Mouse (Mus musculus) right cerebral cortex, postnatal 10 days (tissue): ENCODE measurements around the gene Rngtt.
"Not testable (repeated sequence)": the region's sequence is repeated elsewhere in the genome, so short reads cannot be mapped to it uniquely, and the experiment has no call there.

Experiments used
- DNase-seq, 2 experiments: peaks; one replicate each; pipeline ENCODE4 v3.0.0; 2021; ENCODE audit warnings: low spot score in 2 of 2

Rngtt gene

DNA sequence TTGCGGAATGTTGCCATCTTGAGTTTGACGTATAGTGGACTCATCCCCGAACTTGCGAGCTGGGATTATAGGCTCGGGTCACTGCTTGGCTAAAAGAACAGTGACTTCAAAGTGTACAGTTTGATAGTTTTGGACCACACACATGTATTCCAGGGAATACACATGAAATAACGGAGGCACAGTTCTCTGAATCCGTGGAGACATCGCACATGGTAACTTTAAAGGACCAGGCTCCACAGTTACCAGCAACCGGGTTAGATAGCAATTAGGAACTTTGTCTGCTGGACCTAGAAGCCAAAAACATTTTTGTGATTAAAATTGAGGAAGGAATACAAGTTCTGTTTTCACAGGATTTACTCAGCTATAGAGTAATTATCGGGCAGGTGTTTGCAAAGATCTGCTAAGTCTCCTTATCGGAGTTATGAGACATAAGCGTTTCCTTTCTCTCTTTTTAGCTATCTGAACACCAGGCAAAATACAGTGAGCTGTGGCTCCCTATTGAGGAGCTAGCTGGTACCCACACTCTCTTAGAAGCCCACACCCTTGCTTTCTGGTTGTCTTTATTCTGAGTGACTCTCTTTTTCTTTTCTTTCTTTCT is 828 bp downstream of the Rngtt start:
- DNase-seq, result no peak

DNA sequence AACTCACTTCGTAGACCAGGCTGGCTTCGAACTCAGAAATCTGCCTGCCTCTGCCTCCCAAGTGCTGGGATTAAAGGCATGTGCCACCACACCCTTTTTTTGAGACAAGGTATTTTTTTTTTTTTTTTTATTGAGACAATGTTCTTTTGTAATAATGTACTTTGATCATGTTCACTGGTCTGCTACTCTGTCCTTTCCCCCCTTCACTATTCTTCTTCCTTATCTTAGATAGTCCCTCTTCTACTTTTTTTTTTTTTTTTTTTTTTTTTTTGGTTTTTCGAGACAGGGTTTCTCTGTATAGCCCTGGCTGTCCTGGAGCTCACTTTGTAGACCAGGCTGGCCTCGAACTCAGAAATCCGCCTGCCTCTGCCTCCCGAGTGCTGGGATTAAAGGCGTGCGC is 4.0 kb downstream of the Rngtt start:
- not testable (repeated sequence) for DNase-seq

DNA sequence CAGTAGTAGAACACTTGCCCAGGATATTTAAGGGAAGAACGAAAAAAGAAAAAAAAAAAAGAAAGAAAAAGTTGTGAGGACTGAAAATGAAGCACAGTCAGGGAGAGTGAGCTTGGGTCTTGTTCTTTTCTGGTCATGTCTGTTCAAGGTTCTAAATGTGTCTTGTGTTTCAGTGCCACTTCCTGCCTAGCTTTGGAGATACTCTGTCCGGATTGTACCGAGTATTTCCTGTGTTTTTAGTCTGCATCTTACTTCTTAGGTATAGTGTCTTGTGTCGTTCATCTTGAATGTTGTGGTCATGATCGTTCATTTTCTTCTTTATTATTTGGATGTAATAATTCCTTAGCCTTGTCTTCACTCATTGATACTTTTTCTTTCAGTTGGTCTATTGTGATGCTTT is 5.7 kb downstream of the Rngtt start:
- DNase-seq, result no peak

DNA sequence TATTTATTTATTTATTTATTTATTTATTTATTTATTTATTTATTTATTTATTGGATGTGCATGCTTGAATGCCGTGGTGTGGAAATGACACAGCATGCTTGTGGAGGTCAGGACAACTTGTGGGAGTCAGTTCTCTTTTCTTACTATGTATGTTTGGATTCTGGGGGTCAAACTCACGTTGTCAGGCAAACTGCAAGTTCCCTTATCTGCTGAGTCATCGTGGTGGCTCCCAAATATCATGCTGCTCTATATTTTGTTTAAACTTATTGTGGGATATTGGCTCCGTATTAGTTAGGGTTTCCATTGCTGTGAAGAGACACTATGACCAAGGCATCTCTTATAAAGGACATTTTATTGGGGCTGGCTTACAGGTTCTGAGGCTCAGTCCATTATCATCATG is 21.0 kb downstream of the Rngtt start:
- no peak for DNase-seq

- DNase-seq, result no peak
Observed at GRCm38 (mm10) chr4:33332956-33333455, 22.9 kb downstream of the Rngtt start.

- DNase-seq, result no peak
Observed at GRCm38 (mm10) chr4:33337999-33338398, 27.9 kb downstream of the Rngtt start.

- no peak for DNase-seq
Observed at GRCm38 (mm10) chr4:33342877-33343731, 33.0 kb downstream of the Rngtt start.

GRCm38 (mm10) chr4:33343732-33344057 is 33.6 kb downstream of the Rngtt start:
- DNase-seq, result no peak

GRCm38 (mm10) chr4:33363451-33363850 is 53.3 kb downstream of the Rngtt start:
- no peak for DNase-seq

- no peak for DNase-seq
Observed at GRCm38 (mm10) chr4:33374916-33375315, 64.8 kb downstream of the Rngtt start.

DNA sequence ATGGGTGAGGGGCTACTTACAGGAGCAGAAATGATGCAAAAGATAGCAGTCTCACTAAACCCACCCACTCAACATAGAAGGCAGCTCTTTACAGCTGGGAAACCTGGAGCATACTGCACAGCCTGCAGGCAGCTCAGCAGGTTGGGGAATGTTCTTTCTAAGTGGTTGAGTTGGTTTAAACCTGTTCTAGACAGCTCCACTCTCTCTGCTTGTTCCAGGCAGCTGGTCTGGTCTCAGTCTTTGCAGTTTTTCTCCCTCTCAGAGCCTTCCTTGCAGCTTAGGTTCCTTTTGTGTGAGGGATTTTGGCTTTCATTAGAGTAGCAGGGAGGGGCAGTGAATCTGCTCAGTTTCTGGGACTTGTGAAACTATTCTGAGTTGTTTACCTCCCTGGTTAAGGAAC is 67.5 kb downstream of the Rngtt start:
- no peak for DNase-seq

DNA sequence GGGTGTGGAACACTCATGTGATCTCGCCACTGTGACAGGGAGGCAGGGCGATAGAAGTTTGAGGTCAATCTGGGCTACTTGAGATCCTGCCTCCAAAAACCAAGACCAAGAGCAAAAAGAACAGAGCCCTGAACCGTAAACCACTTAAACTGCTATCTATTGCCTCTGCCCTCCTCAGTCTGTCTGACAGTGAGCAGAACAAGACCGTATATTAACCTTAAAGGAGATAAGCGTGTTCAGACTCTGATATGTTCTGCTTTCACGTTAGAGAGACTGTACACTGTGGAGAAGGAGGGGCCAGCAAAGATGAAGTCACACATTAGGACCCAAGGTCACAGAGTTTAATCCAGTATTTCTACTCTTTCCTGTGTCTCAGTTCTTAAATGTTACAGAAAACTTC is 68.8 kb downstream of the Rngtt start:
- DNase-seq, result no peak

DNA sequence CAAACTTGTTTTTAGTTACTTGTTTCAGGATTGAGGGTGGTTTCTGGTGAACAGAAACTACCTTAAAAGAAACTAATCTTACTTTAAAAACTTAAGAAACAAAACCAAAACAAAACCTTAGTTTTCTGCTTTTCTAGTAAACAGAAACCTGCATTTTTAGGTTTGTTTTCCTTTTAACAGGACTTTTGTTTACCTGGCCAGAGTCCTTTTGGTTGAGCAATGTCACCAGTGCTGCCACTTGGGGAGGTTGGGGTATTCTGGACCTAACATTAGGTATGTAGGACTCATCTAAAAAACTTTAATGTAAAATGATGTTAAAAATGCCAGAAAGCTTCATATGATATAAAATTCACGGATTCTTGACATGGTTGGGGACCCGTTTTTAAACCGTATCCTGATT is 78.8 kb downstream of the Rngtt start:
- DNase-seq, result no peak

GRCm38 (mm10) chr4:33390660-33391059 is 80.5 kb downstream of the Rngtt start:
- peak; percentile 63 to 81 for DNase-seq

- DNase-seq, result peak; percentile 32 to 33
Observed at GRCm38 (mm10) chr4:33393437-33393836, 83.3 kb downstream of the Rngtt start.

DNA sequence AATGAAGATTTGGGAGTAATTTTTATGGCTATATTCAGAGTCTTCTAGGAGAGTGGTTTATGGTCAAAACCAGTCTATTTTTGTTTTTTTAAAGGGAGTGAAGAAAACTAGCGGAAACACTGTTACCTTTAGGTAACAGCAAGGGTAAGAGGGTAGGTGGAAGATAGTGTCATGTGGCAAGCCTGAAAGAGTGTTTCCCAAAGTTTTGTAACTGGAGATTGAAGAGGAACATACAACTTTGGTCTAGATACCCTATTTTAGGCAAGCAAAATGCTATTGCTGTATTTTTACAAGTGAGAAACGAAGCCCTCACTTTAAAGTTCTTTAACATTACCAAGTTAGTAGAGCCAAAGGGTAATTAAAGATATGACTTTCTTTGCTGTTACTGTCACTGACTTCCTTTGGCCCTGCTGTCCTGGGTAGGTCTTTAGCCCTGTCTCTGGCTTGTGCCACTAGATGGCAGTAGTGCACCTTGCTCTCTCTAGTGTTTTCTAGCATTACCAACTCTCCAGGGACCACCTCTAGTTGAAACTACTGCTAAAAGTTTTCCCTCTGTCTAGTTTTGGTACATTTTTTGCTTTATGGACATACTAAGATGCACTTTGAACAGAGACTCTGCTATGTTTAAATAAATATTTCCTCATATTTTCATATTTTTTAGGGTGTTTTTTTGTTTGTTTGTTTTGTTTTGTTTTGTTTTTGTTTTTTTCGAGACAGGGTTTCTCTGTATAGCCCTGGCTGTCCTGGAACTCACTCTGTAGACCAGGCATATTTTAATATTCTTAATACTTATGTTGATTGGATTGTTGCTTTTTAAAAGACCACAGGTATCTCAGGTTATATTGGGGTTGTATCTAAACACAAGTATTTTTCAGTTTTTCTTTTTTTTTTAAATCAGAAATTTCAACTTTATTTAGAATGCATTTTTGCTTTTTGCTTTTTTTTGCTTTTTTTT is 86.4 kb downstream of the Rngtt start:
- peak; percentile 86 to 90 for DNase-seq

DNA sequence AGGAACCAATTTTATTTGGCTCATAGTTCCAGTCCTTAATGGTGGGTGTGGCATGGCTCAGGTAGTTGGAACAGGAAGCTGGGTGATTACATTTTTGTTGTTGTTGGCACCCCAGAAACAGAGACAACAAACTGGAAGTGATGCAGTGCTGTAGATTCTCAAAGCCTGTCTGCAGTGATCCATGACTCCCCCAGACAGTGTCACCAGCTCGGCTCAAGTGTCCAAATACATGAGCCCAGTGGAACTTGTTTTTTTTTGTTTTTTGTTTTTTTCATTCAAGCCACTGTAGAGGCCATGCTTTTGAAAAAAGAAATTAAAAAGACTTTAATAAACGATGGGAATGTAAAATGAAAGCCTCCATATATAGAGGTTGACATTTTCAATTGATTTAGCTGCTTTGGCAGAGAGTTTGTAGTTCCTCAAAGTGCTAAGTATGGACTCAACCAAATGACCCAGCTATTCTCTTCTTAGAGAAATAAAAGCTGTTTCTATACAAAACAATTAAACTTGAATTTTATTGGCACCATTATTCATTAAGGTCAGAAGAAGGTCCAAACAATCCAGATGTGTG is 95.7 kb downstream of the Rngtt start:
- no peak for DNase-seq

DNA sequence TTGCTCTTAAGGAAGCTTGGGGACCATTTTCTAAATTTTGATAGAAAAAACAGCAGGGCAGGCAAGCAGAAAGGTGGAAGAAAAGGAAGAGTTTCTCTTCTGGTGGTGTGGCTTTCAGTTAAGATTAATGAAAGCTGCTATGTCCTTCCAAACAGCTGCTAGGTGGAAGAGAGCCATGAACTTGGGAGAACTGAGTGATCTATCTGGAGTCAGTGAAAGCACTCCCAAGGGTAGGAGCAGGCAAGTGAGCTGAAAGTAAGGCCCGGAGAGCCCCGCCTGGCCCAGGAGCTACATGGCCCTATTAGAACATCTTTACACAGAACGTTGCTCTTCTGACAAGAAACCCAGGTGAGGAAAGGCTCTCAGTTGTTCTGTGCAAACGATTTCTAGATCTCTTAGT is 103.7 kb downstream of the Rngtt start:
- DNase-seq, result no peak

DNA sequence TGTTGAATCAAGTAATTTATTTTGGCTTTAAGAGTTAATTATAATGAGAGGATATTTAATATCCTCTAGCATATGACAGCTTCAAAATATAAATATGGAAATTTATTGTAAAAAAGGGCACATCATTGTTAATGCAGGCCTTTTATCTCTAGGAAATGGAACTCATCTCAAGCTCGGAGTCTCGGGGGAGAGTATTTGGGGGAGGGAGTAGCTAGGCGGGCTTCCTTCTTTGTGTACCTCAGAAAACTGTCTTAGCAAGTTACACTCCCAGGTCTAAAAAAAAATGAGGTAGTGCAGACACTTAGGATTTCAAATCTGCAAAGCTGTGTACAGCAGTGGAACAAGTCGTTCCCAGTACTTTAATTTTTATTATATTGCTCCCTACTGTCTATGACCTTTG is 104.7 kb downstream of the Rngtt start:
- no peak for DNase-seq

GRCm38 (mm10) chr4:33417391-33417790 is 107.3 kb downstream of the Rngtt start:
- no peak for DNase-seq

GRCm38 (mm10) chr4:33419644-33420043 is 109.5 kb downstream of the Rngtt start:
- DNase-seq, result no peak

DNA sequence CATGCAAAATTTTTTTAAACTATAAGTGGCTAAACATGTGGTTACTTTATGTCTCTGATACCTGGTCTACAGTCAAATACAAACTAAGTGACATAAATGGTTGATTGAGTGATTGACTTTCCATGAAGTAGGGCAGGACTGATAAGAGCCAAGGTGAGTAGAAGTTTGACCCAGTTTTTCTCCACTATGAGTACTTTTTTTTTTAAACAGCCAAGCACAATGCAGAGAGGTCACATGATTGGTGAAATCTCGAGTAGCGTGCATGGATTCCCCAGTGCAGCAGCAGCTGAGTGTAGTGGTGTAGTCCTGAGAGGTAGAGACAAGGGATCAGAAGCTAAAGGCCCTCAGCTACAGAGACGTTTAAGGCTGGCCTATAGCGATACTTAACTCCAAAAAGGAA is 118.7 kb downstream of the Rngtt start:
- DNase-seq, result no peak
